Mouse (Mus musculus) cerebellum, adult 9-11 months (tissue): ENCODE results near the gene Ccdc148.

ENCODE experiments used
- DNase-seq: peaks from one replicate; pipeline ENCODE4 v3.0.0; 2022

Ccdc148 gene

GRCm38 (mm10) chr2:59048775-59049451, 111.6 kb downstream of the Ccdc148 start:
- no peak for DNase-seq

GRCm38 (mm10) chr2:59043313-59044032, 117.0 kb downstream of the Ccdc148 start:
- peak; percentile 16 for DNase-seq

- DNase-seq = no peak
These were observed 117.9 kb downstream of the Ccdc148 start for GRCm38 (mm10) chr2:59042616-59043015.

- DNase-seq = peak; percentile 85
These were observed 124.0 kb downstream of the Ccdc148 start for GRCm38 (mm10) chr2:59036433-59036832.

GRCm38 (mm10) chr2:59035206-59035605, 125.3 kb downstream of the Ccdc148 start:
- DNase-seq = no peak

- no peak for DNase-seq
These were observed 126.2 kb downstream of the Ccdc148 start for GRCm38 (mm10) chr2:59034281-59034680.

GRCm38 (mm10) chr2:59024558-59024957, 135.9 kb downstream of the Ccdc148 start:
- DNase-seq = no peak

GRCm38 (mm10) chr2:59007356-59007755, 153.1 kb downstream of the Ccdc148 start:
- no peak for DNase-seq

- no peak for DNase-seq
These were observed 153.7 kb downstream of the Ccdc148 start for GRCm38 (mm10) chr2:59006567-59007340.

GRCm38 (mm10) chr2:58997151-58997550, 163.3 kb downstream of the Ccdc148 start:
- no peak for DNase-seq

GRCm38 (mm10) chr2:58992431-58993191, 167.9 kb downstream of the Ccdc148 start:
- DNase-seq = no peak

GRCm38 (mm10) chr2:58978095-58978494, 182.4 kb downstream of the Ccdc148 start:
- no peak for DNase-seq

GRCm38 (mm10) chr2:58971507-58972275, 188.8 kb downstream of the Ccdc148 start:
- no peak for DNase-seq

- DNase-seq = no peak
These were observed 203.6 kb downstream of the Ccdc148 start for GRCm38 (mm10) chr2:58956770-58957300.

GRCm38 (mm10) chr2:58956351-58956750, 204.1 kb downstream of the Ccdc148 start:
- DNase-seq = no peak

GRCm38 (mm10) chr2:58952101-58952500, 208.4 kb downstream of the Ccdc148 start:
- no peak for DNase-seq

GRCm38 (mm10) chr2:58948796-58949195, 211.7 kb downstream of the Ccdc148 start:
- DNase-seq = no peak

- DNase-seq = no peak
These were observed 219.1 kb downstream of the Ccdc148 start for GRCm38 (mm10) chr2:58941361-58941760.

- no peak for DNase-seq
These were observed 234.9 kb downstream of the Ccdc148 start for GRCm38 (mm10) chr2:58925551-58925950.

GRCm38 (mm10) chr2:58918351-58918750, 242.1 kb downstream of the Ccdc148 start:
- no peak for DNase-seq

- no peak for DNase-seq
These were observed 248.1 kb downstream of the Ccdc148 start for GRCm38 (mm10) chr2:58912339-58912738.
